Mouse (Mus musculus): Measurements from ENCODE around the gene Btn2a2.

Gene Btn2a2

GRCm38 (mm10) chr13:23491990-23492389 lies 3.3 kb upstream of the Btn2a2 start:
- no peak for DNase-seq

DNA sequence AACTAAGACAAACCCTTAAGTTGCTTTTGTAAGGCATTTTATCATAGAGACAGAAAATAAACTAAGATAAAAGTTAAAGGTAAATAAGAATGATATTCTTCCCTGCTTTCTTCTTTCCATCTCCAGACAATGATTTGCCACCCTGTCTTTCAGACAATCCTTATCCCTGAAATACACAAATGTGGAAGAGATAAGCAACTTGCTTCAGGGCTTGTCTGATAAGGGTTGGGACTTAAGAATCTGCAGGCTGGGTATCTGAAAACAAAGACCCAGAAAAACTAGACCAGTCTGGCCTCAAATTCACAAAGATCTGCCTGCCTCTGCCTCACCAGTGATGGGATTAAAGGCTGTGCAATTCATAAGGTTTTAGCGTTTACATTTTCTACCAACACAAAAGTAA lies 2.6 kb upstream of the Btn2a2 start:
- DNase-seq: no peak

DNA sequence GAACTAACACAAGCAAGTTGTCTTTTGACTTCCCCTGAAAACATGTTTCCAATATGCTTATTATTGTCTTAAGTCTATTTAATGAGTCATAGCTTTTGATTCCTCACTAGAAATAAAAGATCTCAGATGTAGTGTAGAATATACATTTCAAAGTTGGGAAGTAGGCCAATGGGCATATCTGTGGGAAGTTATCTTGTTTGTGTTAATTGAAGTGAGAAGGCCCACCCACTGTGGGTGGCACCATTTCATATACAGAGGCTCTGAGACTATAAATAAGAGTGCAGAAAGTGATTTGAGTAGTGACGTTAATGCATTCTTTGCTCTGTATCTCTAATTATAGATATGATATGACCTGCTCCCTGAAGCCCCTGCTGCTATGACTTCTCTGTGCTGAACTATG lies 2.2 kb upstream of the Btn2a2 start:
- DNase-seq: no peak

DNA sequence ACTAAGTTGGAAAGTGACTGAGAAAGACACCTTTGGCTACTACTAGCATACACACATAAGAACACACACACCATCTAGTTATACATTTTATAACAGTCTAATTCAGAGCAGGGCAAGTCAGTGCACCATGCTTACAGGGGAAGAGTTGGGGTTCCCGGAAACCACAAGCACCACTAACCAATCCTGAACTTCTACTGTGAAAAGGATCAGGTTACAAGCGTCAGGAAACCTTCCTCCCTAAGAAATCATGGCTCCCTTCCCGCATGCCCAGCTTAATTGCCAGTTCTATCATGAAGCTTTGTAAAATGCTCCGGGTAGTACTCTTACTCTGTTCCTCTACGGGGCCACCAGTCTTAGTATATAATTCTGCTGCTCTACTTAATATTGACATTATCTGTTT lies 3.4 kb downstream of the Btn2a2 start:
- no peak for DNase-seq

DNA sequence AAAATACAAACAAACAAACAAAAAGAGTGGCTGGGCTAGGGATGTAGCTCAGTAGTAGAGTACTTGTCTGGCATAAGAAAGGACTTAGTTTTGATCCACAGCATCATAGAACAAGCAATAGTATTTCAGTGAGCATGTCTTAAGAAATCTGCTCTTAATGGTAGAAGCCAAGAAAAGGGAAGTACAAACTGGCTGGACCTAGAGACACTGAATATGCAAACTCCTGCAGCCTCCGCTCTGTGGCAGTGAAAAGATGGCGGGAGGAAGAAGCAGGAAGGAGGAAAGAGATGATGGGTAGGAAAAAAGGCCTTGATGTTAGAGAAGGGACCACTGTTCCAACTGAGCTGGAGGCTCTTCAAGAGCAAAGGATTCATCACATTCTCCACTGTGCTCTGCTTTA lies 5.5 kb downstream of the Btn2a2 start:
- DNase-seq: no peak

- DNase-seq: no peak
Measured at GRCm38 (mm10) chr13:23475658-23476057, 13.0 kb downstream of the Btn2a2 start.

DNA sequence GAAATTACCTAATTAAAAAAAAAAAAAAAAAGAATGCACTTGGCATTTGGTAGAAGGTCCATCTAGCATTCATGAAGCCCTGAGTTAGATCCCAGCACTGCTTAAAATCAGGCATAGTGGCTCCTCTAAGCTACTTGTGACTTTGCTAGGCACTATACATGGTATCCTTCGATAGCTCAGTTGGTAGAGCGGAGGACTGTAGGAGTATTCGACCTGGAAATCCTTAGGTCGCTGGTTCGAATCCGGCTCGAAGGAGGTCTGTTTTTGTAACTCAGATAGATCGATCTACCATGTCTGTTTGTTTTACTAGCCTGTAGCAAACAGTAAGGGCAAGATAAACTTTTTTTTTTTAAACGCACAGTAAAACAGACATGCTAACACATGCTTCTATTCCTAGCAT lies 21.7 kb downstream of the Btn2a2 start:
- DNase-seq: peak; percentile 50 to 67

- DNase-seq: no peak
Measured at GRCm38 (mm10) chr13:23466306-23466705, 22.4 kb downstream of the Btn2a2 start.

DNA sequence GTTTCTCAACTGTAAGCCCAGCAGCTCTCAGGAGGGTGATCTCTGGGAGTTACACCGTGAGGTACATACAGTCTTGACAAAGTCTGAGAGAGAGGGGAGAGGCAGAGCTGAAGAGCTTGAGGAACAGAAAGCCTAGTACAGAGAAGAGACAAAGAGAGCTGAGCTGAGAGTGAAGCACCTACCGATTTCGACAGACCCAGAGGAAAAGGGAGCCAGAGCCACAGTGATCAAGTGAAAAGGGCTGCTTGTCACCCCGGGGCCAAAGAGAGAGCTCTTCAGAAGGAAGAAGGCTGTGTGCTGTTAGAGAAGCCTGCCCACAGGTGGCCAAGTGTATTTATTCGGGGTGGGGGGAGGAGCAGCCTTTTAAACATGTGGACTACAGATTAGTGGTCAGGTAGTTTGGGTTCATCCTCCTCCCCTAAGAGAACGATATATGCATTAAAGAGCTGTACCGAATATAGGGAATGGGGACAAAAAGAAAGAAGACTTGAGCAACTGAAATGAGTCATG lies 23.0 kb downstream of the Btn2a2 start, which contains the start of gene Btn1a1:
Btn1a1 (minus strand) TSS at position 302 of the 510 bp plus-strand sequence.
- no peak for DNase-seq

GRCm38 (mm10) chr13:23464841-23465366 lies 23.8 kb downstream of the Btn2a2 start:
- DNase-seq: no peak

DNA sequence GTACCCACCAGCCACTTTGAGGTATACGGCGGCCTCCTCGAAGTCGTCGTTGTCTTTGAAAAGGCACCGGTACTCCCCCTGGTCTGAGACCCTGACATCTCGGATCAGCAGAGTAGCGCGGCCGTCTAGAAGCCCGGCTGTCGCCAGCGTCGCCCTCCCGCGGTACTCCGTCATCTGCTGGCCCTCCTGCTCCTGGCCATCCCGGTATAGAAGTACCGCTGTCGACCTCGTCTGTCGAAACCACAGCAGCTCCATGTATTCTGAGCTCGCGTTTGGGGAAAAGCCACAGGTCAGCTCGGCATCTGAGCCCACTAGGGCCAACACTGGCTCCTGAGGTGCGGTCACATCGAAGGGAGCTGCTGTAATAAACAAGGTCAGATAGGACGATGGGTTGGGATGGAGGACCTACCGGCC lies 24.4 kb downstream of the Btn2a2 start:
- DNase-seq: peak; percentile 14

- DNase-seq: peak; percentile 69 to 72
Measured at GRCm38 (mm10) chr13:23463381-23464223, 25.1 kb downstream of the Btn2a2 start.

GRCm38 (mm10) chr13:23462669-23463068 lies 26.0 kb downstream of the Btn2a2 start:
- DNase-seq: no peak

DNA sequence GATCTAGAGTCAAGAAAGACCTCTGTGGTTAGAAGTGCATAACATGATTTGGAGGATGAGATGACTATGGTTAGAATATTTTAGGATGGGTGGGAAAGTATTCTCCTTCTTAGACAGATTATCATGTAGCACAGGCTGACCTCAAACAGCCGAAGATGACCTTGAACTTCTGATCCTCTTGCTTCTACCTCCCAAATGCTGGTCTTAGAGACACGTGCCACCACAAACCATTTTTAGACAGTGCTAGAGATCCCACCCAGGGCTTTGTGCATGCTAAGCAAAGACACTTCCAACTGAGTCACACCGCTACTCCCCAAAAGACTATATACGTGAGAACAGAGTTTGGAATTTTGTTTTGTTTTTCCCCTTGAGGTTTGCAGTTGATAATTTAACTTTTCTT lies 26.6 kb downstream of the Btn2a2 start:
- no peak for DNase-seq

DNA sequence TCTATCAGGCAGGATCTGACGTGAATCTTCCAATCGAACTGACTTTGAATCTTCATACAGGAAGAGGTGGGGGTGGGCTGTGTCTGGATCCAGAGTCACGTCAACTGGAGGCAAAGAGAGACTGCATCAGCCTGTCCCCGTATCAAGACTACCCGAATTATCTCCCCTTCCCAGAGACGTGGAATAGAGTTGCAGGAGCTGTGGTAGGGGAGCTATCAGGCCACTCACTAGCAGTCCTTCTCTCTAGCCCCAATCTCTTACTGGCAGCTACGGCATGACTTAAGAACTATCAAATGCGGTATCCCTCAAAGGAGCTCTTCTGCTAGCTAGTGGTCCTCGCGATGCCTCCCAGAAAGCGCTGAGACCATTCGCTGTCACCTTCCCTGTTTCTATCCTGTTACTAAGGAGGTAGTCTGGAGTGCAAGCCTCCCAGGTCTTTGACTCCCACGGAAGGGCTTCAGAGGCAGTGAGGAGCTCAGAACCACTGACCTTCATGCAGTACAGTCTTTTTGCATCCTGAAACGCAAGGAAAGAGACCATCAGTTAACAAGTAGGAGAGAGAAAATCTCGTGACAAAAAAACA lies 29.3 kb downstream of the Btn2a2 start:
- no peak for DNase-seq

- DNase-seq: no peak
Measured at GRCm38 (mm10) chr13:23453926-23454325, 34.7 kb downstream of the Btn2a2 start.

DNA sequence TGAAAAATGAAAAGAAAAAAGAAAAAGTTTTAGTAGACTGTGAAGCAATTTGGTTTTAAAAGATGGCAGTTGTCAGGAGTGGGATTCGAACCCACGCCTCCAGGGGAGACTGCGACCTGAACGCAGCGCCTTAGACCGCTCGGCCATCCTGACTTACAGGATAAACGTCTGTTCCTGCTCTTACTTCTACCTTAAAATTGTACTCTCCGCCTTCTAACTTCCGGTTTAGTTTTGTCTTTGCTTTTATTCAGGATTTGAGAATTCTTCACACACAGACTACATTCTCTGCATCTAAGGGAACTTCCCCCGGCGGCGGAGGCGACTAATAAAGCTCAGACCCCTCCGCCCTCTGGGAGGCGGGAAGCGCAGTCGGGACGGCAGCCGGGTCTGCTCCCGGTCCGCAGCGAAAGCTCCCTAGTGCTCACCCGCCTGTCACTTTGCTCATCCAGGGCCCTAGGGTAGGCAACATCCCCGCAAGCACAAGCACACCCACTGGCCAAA lies 35.2 kb downstream of the Btn2a2 start:
- DNase-seq: peak; percentile 67 to 77

DNA sequence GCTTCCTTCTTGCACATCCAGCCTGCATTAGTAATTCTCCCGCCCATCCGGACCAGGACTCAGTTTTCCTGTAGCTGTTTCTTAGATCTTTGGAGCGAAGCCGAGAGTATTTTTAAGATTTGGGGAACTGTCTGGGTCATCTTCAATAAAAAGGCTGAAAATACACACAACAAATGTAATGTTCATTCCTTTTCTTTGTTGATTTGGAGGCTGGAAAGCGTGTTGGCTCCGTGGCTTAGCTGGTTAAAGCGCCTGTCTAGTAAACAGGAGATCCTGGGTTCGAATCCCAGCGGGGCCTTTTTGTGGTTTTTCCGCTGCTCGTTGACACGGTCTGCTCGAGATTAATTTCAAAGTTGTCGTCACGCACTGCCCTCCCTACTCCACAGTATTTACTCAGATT lies 38.3 kb downstream of the Btn2a2 start:
- peak; percentile 82 to 83 for DNase-seq

- peak; percentile 53 to 61 for DNase-seq
Measured at GRCm38 (mm10) chr13:23449235-23450095, 39.2 kb downstream of the Btn2a2 start.

- no peak for DNase-seq
Measured at GRCm38 (mm10) chr13:23448758-23449157, 39.9 kb downstream of the Btn2a2 start.

GRCm38 (mm10) chr13:23446498-23446952 lies 42.1 kb downstream of the Btn2a2 start:
- DNase-seq: peak; percentile 83

- peak; percentile 89 to 90 for DNase-seq
Measured at GRCm38 (mm10) chr13:23445561-23446320, 42.9 kb downstream of the Btn2a2 start.

Data from lung, adult 18-20 months (tissue).